Mouse (Mus musculus) heart, adult 2 months (tissue): ENCODE measurements around the gene Zbtb34.

Experiments used
- EP300 ChIP-seq: fragments of 200-500 bp; IDR thresholded peaks from 2 replicates; pipeline ENCODE4 v1.6.1; 2011; ENCODE audit warnings: low read depth, low read length, control low read depth; ENCODE audit not compliant: insufficient read depth
- POLR2A ChIP-seq: fragments of 200-500 bp; IDR thresholded peaks from 2 replicates; pipeline ENCODE4 v1.6.1; 2011; ENCODE audit warnings: mild to moderate bottlenecking, low read depth, low read length, control low read depth; ENCODE audit not compliant: insufficient read depth

- TF ChIP-seq EP300 (no peak), POLR2A (no peak)
These were observed 71.9 kb downstream of the Zbtb34 start for GRCm38 (mm10) chr2:33359184-33359583.
